Mouse (Mus musculus): Measurements from ENCODE around the gene Ccdc177.

The Ccdc177 gene

DNA sequence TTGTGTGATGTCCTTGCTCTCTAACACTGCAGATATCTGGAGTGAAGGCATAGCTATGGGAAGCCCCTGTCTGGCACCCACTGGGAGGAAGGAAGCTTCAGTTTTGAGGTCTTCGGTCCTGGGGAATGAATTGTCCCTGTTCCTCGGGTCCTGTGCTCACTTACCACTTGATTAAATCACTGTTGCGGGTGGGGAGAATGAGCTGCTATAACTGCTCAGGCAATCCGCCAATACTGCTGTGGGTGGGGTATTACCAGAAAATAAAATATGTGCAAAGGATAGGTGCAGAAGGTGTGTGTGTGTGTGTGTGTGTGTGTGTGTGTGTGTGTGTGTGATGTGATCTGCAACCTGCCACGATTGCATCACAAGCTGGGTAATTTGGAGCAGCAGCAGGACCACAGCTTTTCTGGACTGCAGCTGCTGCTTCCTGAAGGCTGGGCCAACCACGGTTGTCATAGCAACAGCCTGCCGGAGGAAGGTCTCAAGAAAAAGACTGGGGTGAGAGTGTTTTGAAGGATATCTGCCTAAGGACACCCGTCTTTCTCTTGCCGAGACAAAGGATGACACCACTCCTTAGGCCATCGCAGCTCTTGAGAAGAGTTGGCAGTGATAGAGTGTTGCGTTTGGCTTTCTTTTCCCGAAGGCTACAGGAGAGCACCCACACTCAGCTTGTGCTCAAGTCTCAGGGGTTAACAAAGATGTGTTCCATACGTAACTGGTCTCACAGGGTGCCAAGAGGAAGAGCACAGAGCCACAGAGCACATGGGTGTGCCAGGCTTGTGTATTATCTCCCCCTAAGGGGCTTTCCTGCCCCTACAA lies 23.8 kb downstream of the Ccdc177 start:
- peak; percentile 77 for DNase-seq (ENCODE audit: low read depth, low spot score)

DNA sequence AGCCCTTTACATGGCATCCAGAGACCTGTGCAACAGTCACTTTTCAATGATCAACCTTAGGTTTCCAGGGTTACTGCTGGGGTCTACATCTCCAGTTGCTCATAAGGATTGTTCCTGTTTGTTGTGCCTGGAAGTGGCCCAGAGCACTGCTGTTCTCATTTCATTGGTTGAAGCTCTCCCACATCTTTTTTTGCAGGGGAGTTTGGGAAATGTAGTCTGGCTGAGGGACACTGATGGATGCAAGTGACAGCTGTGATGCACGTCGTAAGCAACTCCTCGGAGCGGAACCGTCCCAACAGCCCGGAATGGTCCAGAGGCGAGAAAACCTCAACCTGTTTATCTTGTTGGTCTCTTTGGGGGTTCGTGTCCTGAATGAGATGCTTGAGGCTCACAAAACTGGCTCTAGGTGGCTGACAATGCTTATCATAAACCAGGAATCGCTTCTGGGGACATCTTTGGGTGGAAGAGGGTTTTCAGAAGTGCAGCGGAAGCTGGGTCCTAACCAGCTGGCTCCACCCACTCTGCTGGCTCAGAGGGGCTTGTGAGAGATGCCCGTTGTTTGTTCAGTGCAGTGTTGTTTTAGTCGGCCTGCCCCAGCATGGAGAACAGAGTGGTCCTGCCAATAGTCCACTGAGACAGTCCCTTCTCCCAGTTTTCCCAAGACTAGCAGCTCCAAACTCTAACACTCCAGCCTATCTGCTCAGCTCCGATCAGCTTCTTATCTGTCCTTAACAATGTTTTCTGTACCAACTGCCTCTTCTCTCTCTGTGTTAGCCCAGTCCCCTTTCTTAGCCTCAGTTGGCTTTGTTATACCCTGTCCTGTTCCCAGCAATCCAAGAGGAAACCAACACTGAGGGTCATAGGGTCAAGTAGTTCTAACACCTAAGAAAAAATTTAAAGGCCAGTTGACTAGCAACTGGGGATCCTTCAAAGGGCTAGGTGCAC lies 25.7 kb downstream of the Ccdc177 start:
- DNase-seq (ENCODE audit: low read depth, low spot score): no peak

DNA sequence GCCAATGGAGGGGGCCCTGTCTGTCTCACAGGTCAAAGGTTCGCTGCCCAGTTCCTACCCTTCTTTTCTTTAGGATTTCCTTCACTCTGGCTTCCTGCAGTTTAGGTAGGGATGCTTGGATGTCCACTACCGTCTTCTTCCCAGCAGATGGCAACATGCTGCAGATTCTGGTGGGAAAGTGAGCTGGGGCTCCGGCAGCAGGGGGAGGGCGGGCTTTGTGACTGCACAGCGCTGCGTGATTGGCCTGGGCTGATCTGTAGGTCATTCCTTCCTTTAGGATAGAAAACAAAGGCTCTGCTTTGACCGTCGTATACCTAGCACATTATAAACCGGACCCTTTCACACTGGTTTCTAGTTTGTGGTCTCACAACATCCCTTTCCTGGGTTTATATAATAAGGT lies 29.9 kb downstream of the Ccdc177 start:
- peak; percentile 85 for DNase-seq (ENCODE audit: low read depth, low spot score)

DNA sequence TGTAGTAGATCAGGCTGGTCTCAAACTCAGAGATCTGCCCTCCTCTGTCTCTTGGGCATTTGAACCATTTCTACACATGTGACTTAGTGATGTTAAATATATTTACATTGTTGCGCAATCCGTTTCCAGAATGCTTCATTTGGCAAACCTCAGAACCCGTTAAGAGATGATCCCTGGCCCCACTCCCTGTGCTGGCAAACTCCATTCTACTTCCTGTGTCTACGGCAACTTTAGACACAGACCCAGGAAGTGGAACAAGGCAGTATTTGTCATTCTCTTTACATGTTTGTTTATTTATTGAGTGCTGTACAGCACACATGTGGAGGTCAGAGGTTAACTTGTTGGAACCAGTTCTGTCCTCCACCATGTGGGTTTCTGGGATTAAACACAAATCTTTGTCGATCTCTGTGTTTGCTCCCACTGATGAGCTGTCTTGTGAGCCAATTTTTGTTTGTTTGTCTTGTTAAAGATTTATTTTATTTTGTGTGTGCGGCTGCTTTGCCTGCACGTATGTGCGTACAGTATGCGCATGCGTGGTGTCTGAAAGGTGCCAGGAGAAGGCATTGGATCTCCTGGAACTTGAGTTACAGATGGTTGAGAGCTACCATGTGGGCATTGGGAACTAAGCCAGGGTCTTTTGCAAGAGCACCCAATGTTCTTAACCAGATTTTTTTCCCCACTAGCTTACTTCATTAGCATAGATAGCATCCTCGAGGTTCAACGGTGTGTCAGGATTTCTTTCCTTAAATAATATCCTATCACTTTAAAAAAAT lies 30.5 kb downstream of the Ccdc177 start:
- DNase-seq (ENCODE audit: low read depth, low spot score): no peak

DNA sequence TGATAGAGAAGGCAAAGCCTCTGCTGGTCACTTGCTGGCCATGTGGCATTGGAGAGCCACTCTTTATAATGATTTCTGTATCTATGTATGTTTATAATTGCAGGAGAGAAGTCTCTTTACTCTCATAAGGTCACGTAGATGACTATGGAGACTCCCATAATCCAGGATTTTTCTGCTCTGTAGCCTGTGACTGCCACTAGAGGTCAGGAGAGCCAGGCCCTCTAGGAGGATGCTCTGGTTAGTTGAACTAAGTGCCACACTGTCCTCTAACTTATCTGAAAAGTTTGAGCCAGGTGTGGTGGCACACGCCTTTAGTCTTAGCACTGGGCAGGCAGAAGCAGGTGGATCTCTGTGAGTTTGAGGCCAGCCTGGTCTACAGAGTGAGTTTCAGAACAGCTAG lies 31.7 kb downstream of the Ccdc177 start:
- no peak for DNase-seq (ENCODE audit: low read depth, low spot score)

DNA sequence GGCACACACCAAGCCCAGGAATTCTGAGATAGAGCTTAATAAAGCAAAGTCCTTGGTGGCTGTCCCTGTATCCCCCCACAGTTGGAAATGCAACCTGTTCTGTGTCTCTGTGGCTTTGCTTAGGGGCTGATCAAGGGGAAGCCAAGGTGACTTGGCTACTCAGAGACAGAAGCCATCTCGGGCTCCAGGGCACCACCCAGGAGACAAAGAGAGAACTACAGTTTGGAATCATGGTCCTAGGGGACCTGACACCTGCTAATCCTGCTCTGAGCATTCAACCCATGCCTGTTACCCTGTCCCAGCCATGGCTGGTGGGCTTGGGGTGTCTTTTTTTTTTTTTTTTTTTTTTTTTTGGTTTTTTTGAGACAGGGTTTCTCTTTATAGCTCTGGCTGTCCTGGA lies 32.3 kb downstream of the Ccdc177 start:
- no peak for DNase-seq (ENCODE audit: low read depth, low spot score)

DNA sequence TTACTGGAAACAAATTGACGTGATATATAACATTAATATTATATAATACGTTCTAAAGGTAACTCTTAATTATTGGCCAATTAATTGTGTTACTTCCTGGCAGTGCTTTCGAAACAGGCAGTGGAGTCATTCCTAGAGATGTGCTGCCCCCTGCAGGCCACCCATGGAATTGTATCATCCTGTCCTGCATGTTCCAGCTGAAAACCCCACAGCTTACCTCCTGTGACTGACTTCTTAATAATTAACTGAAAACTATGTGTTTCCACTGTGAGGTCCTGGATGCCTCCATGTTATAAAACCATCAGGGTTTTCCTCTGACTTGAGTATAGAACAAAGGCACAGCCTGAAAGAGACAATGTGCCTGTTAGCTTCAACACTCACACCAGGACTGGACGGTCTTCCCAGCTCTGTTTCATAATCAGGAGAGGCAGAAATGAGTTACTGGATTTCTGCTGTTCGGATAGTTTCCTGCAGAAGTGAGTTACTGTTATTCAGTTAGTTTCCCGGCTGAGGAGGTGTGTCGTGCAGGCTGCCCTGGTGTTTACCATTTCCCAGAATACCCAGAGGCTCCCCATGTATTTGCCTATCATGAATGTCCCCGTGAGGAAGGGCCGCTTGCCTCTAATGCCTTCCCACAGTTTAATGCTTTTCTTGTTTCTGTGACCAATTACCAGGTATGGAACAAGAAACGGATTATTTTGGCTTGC lies 35.5 kb downstream of the Ccdc177 start:
- peak; percentile 71 for DNase-seq (ENCODE audit: low read depth, low spot score)

DNA sequence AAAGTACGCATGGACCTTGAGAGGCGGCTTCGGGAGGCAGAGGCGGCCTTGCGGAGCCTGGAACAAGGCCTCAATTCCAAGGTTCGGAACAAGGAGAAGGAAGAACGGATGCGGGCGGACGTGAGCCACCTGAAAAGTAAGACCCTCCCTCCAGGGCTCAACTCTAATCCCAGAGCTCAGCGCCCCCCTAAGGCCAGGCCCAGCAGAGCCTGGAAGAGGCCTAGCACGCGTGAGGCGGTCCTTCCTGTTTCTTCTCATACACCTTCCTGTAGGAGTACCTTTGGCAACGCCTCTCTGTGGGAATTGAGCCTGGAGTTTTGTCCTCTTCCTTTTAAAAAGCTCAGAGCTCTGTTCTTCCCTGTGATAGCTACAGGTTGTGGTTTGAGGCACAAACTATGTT lies 39.0 kb downstream of the Ccdc177 start:
- no peak for DNase-seq (ENCODE audit: low read depth, low spot score)

DNA sequence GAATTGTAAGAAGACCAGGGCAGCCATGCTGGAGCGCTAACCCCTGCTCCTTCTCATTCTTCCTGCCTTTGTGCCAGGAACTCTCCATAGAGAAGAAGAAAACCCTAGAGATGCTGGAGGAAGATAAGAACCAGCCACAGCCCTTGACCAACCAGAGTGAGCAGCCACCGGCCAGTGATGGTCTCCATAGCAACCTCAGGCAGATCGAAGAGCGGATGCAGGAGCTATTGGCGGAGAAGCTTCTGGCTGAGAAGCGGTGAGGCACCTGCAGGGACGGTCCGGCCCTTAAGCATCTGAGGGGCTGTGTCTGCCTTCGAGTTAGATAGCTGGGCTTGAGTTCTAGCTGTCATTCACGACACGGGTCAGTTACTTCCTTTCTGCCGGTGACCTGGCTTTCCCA lies 40.0 kb downstream of the Ccdc177 start:
- no peak for DNase-seq (ENCODE audit: low read depth, low spot score)

DNA sequence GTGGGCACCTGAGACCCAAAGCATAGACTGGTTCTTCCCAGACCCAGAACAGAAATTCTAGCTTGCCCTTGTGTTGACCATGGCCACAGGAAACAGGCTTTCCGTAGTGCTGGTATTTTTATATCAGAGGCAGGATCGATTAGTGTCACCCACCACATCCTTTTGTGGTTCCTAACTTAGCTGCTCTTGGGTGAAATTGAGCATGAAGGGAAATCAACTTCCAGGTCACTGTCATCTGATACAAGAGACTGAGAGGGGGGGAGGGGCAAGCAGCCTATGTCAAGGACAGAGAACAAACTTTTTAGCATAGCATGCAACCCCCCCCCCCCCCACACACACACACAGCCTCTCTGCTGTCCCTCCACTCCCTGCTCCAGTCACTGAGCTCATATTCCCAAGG lies 41.3 kb downstream of the Ccdc177 start:
- DNase-seq (ENCODE audit: low read depth, low spot score): no peak

DNA sequence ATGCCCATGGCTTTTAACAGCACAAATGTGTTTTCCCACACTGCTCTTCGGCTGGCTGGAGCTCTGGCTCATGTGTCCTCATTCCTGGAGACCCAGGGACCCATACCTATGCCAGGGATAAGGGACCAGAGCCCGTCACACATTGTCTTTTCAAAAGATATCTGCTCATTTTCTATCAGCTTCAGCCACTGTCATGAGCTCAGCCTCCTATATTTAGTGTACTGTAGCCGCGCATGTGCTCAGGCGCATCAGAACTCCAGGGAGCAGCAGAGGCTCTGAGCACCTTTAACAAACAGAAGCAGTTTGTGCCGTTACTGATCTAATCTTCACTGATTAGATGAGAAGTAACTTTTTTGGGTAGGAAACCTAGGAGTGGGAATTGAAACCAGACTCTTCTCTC lies 44.6 kb downstream of the Ccdc177 start:
- no peak for DNase-seq (ENCODE audit: low read depth, low spot score)

DNA sequence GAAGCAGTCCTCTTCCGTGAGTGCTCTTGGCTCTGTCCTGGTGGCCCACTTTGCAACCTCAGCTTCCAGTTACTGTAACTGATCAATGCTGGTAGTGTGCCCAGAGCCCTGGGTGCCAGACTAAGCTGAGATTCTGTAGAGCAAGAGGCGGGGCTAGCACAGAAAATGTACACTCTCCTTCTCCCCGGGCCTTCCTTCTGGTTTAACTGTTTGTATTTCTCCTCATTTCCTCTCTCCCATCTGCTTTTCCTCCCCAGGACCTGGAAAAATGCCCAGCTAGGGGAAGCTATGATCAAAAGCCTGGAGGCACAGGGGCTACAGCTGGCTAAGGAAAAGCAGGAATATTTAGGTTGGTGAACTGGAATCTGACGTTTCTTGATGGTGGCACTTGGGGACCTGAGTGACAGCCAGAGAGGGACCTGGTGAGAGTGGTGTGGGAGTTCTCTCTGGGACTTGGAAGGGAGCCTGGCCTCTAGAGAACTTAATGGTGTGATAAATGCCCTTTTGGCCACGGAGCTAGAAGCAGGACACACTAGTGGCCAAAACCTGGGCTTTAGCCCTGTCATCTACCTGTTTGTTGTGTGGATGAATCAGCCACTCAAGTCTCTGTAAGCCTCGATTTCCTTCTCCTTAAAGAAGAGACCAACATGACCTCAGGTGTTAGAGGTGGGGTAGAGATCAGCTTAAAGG lies 53.4 kb downstream of the Ccdc177 start:
- DNase-seq (ENCODE audit: low read depth, low spot score): no peak

DNA sequence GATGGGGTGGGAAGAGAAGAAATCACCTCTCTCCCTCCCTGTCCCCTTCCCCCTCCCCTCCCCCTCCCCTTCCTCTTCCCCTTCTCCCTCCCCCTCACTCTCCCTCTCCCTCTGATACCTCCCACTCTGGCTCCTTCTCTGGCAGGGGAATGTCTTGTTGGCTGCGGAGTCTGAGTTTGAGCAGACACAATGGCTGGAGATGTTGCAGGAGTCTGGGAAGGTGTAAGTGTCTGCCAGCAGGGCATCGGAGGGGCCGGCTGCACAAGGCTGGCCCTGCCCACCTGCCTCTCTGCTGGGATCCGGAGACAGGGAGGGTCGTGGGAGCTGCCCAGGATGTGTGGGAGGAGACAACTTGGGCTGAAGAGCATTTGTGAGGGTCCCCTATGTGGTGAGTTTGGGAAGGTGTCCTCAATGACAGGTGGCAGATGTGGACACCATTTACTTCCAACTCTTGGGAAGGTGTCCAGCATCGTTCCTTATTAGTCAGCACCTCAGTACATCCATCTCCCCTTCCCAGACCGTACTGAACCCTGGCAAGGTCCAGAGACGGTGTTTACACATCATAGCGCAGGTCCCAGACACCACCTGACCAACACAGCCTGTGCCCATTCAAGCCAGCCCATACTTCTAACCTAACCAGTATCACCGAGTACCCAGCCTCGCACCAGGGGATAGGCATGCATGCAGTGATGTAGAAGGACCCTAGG lies 54.1 kb downstream of the Ccdc177 start:
- no peak for DNase-seq (ENCODE audit: low read depth, low spot score)
